Mouse (Mus musculus) stomach, postnatal 0 days (tissue): ENCODE measurements around the gene Slc44a4. TPM values are rescaled to one million over a fixed set of nuclear protein-coding genes. Genes with fewer than 3 reads are reported as not detected.

ENCODE experiments used
- ATAC-seq: fragments of 200-750 bp; cut with Nextera tagmentation; 2 replicates; pipeline ENCODE4 v1.8.0; 2017; ENCODE audit not compliant: low FRiP score, low TSS enrichment
- DNase-seq: peaks from one replicate; pipeline ENCODE4 v3.0.0-alpha.2; 2016; ENCODE audit warnings: low spot score
- H3K27ac ChIP-seq: fragments of 300-500 bp; sonication (generic); replicated peaks from 2 replicates; pipeline ENCODE4 v1.5.1; 2014; ENCODE audit warnings: mild to moderate bottlenecking, control low read depth
- H3K27me3 ChIP-seq: fragments of 300-500 bp; sonication (generic); 2 replicates; pipeline ENCODE4 v1.6.1; 2014; ENCODE audit warnings: low read length; ENCODE audit not compliant: control insufficient read depth, insufficient read depth
- H3K36me3 ChIP-seq: fragments of 300-500 bp; sonication (generic); 2 replicates; pipeline ENCODE4 v1.6.1; 2014; ENCODE audit warnings: low read length, mixed read lengths; ENCODE audit not compliant: control insufficient read depth, insufficient read depth
- H3K4me1 ChIP-seq: fragments of 300-500 bp; sonication (generic); replicated peaks from 2 replicates; pipeline ENCODE4 v1.6.1; 2014; ENCODE audit warnings: antibody characterized with exemption; ENCODE audit not compliant: control insufficient read depth, insufficient read depth
- H3K4me2 ChIP-seq: fragments of 300-500 bp; sonication (generic); replicated peaks from 2 replicates; pipeline ENCODE4 v1.6.1; 2014; ENCODE audit warnings: low read depth, mild to moderate bottlenecking, control low read depth, moderate library complexity
- H3K4me3 ChIP-seq: fragments of 300-500 bp; sonication (generic); 2 replicates; pipeline ENCODE4 v1.5.1; 2014; ENCODE audit warnings: low read depth, low read length, control low read depth
- H3K9ac ChIP-seq: fragments of 300-500 bp; sonication (generic); 2 replicates; pipeline ENCODE4 v1.6.1; 2014; ENCODE audit warnings: mild to moderate bottlenecking, low read length, control low read depth, mixed read lengths
- H3K9me3 ChIP-seq: fragments of 300-500 bp; sonication (generic); 2 replicates; pipeline ENCODE4 v1.6.1; 2016; ENCODE audit warnings: low read length; ENCODE audit not compliant: control insufficient read depth
- CTCF ChIP-seq: IDR thresholded peaks from 2 replicates; pipeline ENCODE4 v1.5.1; 2016; ENCODE audit warnings: antibody characterized with exemption, low read depth, mild to moderate bottlenecking, moderate library complexity
- EP300 ChIP-seq: optimal IDR thresholded peaks from 2 replicates; pipeline ENCODE3; 2016; ENCODE audit warnings: antibody characterized with exemption
- WGBS: fragments of 180-500 bp; shearing (Covaris S2); extraction: QIAGEN DNeasy Blood & Tissue Kit; methylation state at CpG from one replicate; pipeline ENCODE4 v1.1.7; 2014; 5-methylcytosine and 5-hydroxymethylcytosine counted together
- polyA plus RNA-seq: library from polyadenylated mRNA; unstranded; fragments of >200 nt; fragmentation: Nextera tagmentation; extraction: Ambion mirVana; gene quantifications from 2 replicates; pipeline ENCODE4 v1.2.1, GENCODE M21; 2015

Gene Slc44a4
- polyA plus RNA-seq, 1 experiment from 2014 or later, result 31.2 TPM

GRCm38 (mm10) chr17:34896366-34896765, 17.9 kb upstream of the Slc44a4 start:
- Histone ChIP-seq H3K4me1 (no peaks in the 10 kb centered on the region), H3K36me3 (no peaks in the 10 kb centered on the region), H3K27me3 (no peaks in the 10 kb centered on the region), H3K27ac (no peak overlapping the region), H3K4me2 (no peak overlapping the region), H3K9ac (no peak overlapping the region), H3K4me3 (no peak overlapping the region), H3K9me3 (no peaks in the 10 kb centered on the region)
- DNase-seq (no peak), ATAC-seq (no peak)
- 81% methylated on average over 17 of the region's 17 CpGs for WGBS
- no peak for TF ChIP-seq EP300

DNA sequence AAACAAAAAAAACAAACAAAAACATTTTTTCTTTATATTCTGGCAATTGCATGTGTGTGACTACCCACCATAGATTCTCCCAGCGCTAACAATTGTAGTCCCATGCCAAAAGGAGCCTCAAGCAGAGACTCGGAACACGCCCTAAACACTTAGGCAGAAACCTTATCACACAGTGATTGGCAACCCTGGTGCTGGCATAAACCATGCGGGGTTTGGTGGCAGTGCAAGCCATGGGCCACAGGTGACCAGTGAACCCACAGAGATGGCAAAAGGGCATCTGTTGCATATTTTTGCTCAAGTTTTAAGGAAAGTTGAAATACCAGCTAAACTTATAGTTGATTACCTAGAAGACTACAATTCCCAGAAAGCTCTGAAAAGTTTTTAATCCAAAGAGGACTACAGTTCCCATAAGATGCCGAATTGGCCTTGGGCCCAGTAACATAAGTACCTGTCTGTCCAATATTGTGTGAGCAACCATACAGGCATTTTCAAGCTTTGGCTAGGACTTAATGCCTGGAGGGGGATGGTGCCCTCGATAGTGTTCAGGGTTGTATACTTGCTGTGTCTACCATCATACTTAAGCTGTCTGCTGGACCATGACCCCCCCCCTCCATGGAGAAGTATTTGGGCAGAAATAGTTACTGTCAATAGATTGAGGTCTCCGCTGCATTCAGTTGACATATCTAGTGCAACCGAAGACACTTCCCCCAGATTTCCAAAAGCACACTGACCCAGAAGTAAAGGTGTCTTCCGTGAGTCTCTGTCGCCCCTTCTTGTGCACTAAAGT, 16.7 kb upstream of the Slc44a4 start:
- ATAC-seq (peak; percentile 13; the same call in 1 of the 2 replicates), DNase-seq (peak; percentile 69)
- Histone ChIP-seq H3K27ac (peak overlapping the region; percentile 97), H3K36me3 (no peaks in the 10 kb centered on the region), H3K9ac (peak overlapping the region; percentile 93), H3K4me3 (peak overlapping the region; percentile 88), H3K4me2 (peak overlapping the region; percentile 91), H3K4me1 (no peaks in the 10 kb centered on the region), H3K27me3 (no peaks in the 10 kb centered on the region), H3K9me3 (no peaks in the 10 kb centered on the region)
- 10% methylated on average over 10 of the region's 10 CpGs for WGBS
- TF ChIP-seq CTCF (no peak), EP300 (no peak)

DNA sequence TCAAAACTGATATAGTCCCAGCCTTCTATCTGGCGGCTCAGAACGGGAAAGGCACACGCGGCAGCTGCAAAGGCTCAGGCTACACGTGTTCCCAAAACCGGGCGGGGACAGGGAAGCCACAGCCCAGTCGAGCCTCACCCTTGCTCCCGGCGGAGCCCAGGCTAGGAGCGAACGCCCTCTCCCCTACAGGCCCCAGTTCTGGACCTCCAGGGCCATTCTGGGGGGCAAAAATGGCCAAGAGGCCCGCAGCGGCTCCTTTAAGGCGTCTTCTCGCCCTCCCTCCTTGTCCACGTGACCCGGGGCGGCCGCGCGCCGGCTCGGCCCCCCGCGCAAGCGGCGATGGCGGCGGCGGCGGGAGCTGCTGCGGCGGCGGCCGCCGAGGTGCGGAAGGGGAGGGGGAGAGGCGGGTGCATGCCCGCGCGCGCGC, 16.1 kb upstream of the Slc44a4 start, which contains the start of the genes C2 and Ehmt2:
Gene C2, minus strand, starts transcription at position 106 of the 427 bp plus-strand sequence.
Gene Ehmt2, plus strand, starts transcription at position 310 of the 427 bp plus-strand sequence.
- WGBS, result 0% methylated on average over 16 of the region's 44 CpGs
- no peaks in the 10 kb centered on the region for H3K4me1 ChIP-seq
- no peaks in the 10 kb centered on the region for H3K9me3 ChIP-seq
- H3K36me3 ChIP-seq, result peaks cover 4% of the 10 kb centered on the region; the same call in 1 of the 2 replicates
- H3K27me3 ChIP-seq, result no peaks in the 10 kb centered on the region
- ATAC-seq (peak; percentile 63), DNase-seq (peak; percentile 87)
- no peak for TF ChIP-seq EP300
- TF ChIP-seq CTCF, result no peak
- peak within 1 kb of the TSS; percentile 97 for H3K27ac ChIP-seq
- peak within 1 kb of the TSS; percentile 91 for H3K4me2 ChIP-seq
- peak within 1 kb of the TSS; percentile 88 for H3K4me3 ChIP-seq
- peak within 1 kb of the TSS; percentile 93 for H3K9ac ChIP-seq

GRCm38 (mm10) chr17:34898706-34899052, 15.6 kb upstream of the Slc44a4 start:
- Histone ChIP-seq H3K36me3 (peaks cover 5% of the 10 kb centered on the region; the same call in 1 of the 2 replicates), H3K4me2 (peak overlapping the region; percentile 91), H3K9me3 (no peaks in the 10 kb centered on the region), H3K27me3 (no peaks in the 10 kb centered on the region), H3K9ac (peak overlapping the region; percentile 93), H3K4me3 (peak overlapping the region; percentile 88), H3K4me1 (no peaks in the 10 kb centered on the region), H3K27ac (peak overlapping the region; percentile 97)
- WGBS, result 0% methylated on average over 9 of the region's 47 CpGs
- TF ChIP-seq EP300, result no peak
- TF ChIP-seq CTCF, result no peak
- DNase-seq, result no peak
- ATAC-seq, result no peak

GRCm38 (mm10) chr17:34899053-34899889, 15.0 kb upstream of the Slc44a4 start:
- H3K9me3 ChIP-seq, result no peaks in the 10 kb centered on the region
- peak overlapping the region; percentile 91 for H3K4me2 ChIP-seq
- WGBS, result under 1% methylated on average over 24 of the region's 45 CpGs
- peak overlapping the region; percentile 97 for H3K27ac ChIP-seq
- H3K36me3 ChIP-seq, result peaks cover 8% of the 10 kb centered on the region; the same call in 1 of the 2 replicates
- ATAC-seq (no peak), DNase-seq (peak; percentile 71)
- H3K4me1 ChIP-seq, result no peaks in the 10 kb centered on the region
- no peaks in the 10 kb centered on the region for H3K27me3 ChIP-seq
- H3K4me3 ChIP-seq, result peak overlapping the region; percentile 88
- H3K9ac ChIP-seq, result peak overlapping the region; percentile 93
- TF ChIP-seq CTCF (no peak; the same call in 1 of the 2 replicates), EP300 (no peak)
